Mouse (Mus musculus) C2C12 (cell line): ENCODE measurements around the gene Astl.

Experiments used
- CEBPB ChIP-seq: IDR thresholded peaks from one replicate; pipeline ENCODE4 v1.6.1; 2011; ENCODE audit warnings: low read depth, mild to moderate bottlenecking, control low read depth, moderate library complexity
- CTCF ChIP-seq: IDR thresholded peaks from one replicate; pipeline ENCODE4 v1.5.1; 2011; ENCODE audit not compliant: control insufficient read depth, insufficient read depth, insufficient read length
- FOSL1 ChIP-seq: IDR thresholded peaks from one replicate; pipeline ENCODE4 v1.8.0; 2011; ENCODE audit warnings: mild to moderate bottlenecking, low read length; ENCODE audit not compliant: poor library complexity, insufficient read depth, severe bottlenecking
- MAX ChIP-seq: IDR thresholded peaks from one replicate; pipeline ENCODE4 v1.6.1; 2011; ENCODE audit warnings: mild to moderate bottlenecking, control low read depth
- MYOD1 ChIP-seq: IDR thresholded peaks from one replicate; pipeline ENCODE4 v1.6.1; 2011; ENCODE audit warnings: low read depth; ENCODE audit not compliant: control insufficient read depth, insufficient read length
- USF1 ChIP-seq: IDR thresholded peaks from one replicate; pipeline ENCODE4 v1.6.1; 2011; ENCODE audit warnings: low read depth, mild to moderate bottlenecking, control low read depth, moderate library complexity

DNA sequence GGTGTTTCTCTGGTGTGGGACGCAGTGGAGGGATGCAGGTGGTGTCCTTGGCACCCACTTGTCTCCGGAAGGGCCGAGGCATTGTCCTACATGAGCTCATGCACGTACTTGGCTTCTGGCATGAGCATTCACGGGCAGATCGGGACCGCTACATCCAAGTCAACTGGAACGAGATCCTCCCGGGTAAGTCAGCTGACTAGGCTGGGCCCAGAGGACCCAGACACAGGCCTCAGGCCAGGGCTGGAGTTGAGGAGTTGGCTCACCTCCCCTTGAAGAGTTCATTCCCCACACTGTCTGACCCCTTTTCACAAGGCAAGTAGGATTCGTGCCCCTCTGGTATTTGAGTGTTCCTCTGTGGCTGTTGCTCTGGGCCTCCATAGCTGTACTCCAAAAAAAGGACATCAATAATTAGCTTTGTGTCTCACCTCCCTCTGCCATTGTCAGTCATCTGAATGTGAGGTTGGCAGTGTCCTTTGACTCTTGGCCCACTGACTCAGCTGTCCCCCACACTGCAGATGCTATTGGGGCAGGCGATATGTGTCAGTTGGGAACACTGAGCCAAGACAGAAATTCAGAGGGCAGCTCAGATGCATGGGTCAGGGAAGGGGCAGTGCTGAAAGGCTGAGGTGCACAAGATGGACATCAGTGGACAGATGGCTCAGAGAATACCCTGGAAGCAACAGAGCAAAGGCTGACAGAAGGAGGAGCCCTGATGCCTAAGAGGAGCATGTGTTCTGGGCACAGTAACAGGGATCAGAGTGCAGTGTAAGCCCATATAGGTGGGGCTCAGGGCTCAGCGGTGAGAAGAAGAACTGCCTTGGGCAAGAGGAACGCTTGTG lies 8.9 kb downstream of the Astl start:
- TF ChIP-seq CTCF (no peak), MAX (no peak), USF1 (no peak), MYOD1 (no peak), CEBPB (no peak), FOSL1 (no peak)
